Mouse (Mus musculus) brain, embryonic 14.5 days (tissue): Measurements from ENCODE around the gene Nnmt. TPM values are rescaled to one million over a fixed set of nuclear protein-coding genes. Genes with fewer than 3 reads are reported as not detected.
A peak's percentile ranks its signal among the peaks of the same experiment; 100 is the strongest.

Experiments used
- DNase-seq: peaks from one replicate; pipeline ENCODE4 v3.0.0-alpha.2; 2011; ENCODE audit warnings: low read depth
- CTCF ChIP-seq: fragments of 200-500 bp; IDR thresholded peaks from 2 replicates; pipeline ENCODE4 v1.5.1; 2012; ENCODE audit warnings: inconsistent platforms, mild to moderate bottlenecking, moderate library complexity, borderline replicate concordance; ENCODE audit not compliant: insufficient read depth, insufficient read length; ENCODE audit errors: extremely low read depth
- POLR2A ChIP-seq: fragments of 200-500 bp; IDR thresholded peaks from 2 replicates; pipeline ENCODE4 v1.6.1; 2012; ENCODE audit warnings: mild to moderate bottlenecking, inconsistent platforms, borderline replicate concordance; ENCODE audit not compliant: poor library complexity, insufficient read depth, insufficient read length, severe bottlenecking; ENCODE audit errors: extremely low read depth
- polyA plus RNA-seq: library from polyadenylated mRNA; depleted of rRNA; stranded (reverse); fragments of >200 nt; gene quantifications from 2 replicates; pipeline ENCODE4 v1.2.3, GENCODE M21; 2012

The Nnmt gene
- polyA plus RNA-seq, 1 experiment: 0.81 TPM

GRCm38 (mm10) chr9:48646781-48647647 lies 42.1 kb upstream of the Nnmt start:
- TF ChIP-seq POLR2A (no peak), CTCF (no peak)
- peak; percentile 20 for DNase-seq

GRCm38 (mm10) chr9:48646251-48646650 lies 41.3 kb upstream of the Nnmt start:
- peak; percentile 94 for DNase-seq
- no peak for TF ChIP-seq POLR2A
- TF ChIP-seq CTCF: peak; percentile 90

GRCm38 (mm10) chr9:48645648-48646126 lies 40.7 kb upstream of the Nnmt start:
- TF ChIP-seq CTCF: no peak
- TF ChIP-seq POLR2A: no peak
- DNase-seq: no peak

DNA sequence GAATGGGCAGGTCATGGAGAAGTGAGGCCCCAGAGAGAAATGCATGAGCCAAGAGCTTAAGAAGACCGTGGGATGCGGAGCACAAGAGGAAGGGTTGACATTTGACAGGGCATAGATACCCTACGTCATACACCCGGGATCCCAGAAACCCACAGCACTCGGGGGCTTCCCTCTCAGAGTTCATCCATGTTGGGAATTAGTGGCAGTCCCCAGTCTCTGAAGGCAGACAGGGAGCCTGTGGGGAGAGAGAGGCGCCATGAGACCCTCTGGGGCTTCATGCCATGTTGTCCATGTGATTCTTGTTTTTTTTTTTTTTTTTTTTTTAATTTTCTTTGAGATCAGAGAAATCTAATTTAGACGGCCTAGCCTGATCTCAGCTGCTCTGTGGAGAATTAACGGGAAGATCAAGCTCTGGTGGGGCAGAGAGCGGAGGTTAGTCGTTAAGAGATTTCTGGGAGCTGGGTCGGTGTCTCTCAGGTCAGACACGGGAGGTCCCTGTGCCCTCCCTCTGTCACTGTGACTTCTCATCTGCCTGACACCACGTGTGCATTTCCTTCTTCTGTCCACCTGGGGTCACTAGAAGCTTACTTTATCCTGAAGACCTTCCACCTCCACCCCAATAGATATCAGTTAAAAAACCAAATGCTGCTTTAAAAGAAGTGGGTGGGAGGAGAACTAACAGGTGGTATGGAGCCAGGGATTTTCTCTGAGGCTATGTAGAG lies 40.1 kb upstream of the Nnmt start:
- peak; percentile 73 for DNase-seq
- TF ChIP-seq CTCF (peak; percentile 73), POLR2A (no peak)

GRCm38 (mm10) chr9:48644376-48644775 lies 39.4 kb upstream of the Nnmt start:
- TF ChIP-seq CTCF (no peak), POLR2A (no peak)

DNA sequence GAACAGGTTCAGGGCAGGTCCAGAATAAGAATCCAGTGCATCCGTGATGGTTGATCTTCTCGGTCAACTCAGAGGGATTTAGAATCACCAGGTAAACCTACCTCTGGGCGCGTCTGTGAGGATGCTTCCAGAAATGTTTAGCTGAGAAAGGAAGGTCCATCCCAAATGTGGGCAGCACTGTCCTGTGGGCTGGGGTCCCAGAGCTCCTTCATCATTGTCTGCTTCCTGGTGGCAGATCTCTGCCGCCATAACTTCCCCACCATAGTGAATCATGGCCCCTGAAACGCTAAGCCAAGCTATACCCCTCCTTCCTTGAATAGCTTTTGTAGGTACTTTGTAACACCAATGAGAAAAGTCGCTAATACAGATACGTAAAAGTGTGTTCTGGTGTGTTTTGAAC lies 36.7 kb upstream of the Nnmt start:
- DNase-seq: no peak
- no peak for TF ChIP-seq POLR2A
- no peak for TF ChIP-seq CTCF

More at GRCm38 (mm10) chr9:48644376-48644775, 39.4 kb upstream of the Nnmt start:
- no peak for DNase-seq

DNA sequence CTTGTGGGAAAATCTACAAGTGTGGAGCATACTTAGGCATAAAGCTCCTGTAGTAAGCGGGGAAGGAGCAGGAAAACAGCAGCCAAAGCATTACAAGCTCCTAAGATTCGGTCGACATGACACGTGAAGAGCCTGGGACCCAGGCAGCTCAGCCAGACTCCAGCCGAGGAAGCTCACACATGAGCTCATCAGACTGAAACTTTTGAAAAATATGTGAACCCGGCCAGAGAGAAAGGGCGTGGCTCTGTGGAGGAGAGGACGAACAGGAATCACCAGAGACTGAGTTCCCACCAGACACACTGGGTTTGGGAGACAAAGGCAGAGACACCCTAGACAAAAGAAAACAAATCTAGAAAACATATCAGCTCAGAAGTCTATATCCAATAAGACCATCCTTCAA lies 35.9 kb upstream of the Nnmt start:
- no peak for TF ChIP-seq CTCF
- TF ChIP-seq POLR2A: no peak
- DNase-seq: no peak

GRCm38 (mm10) chr9:48638176-48638803 lies 33.3 kb upstream of the Nnmt start:
- peak; percentile 88 for DNase-seq
- TF ChIP-seq POLR2A: no peak
- TF ChIP-seq CTCF: no peak

DNA sequence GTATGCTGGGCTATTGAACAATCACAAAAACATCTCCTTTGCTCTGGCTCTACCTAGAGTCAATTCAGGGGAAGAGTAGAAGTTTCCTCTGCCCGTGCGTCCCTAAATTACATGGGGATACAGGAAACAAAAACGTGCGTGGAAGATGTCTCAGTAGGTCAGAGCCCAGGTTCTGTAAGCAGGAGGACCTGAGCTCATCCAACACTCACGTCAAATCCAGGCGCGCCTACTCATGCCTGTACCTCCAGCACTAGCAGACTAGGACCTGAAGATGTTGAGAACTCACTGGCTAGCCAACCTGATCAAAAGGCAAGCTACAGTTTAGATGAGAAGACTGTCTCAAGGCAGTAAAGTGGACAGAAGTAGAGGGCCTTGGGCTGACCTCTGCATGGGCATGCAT lies 32.2 kb upstream of the Nnmt start:
- DNase-seq: no peak

GRCm38 (mm10) chr9:48635576-48636350 lies 30.8 kb upstream of the Nnmt start:
- DNase-seq: no peak
- TF ChIP-seq CTCF: no peak
- no peak for TF ChIP-seq POLR2A

More for the DNA sequence above, 32.2 kb upstream of the Nnmt start:
- TF ChIP-seq POLR2A: no peak
- TF ChIP-seq CTCF: no peak
